Mouse (Mus musculus) hindbrain, embryonic 16.5 days (tissue): ENCODE results near the gene Tbcel. TPM values are rescaled to one million over a fixed set of nuclear protein-coding genes. Genes with fewer than 3 reads are reported as not detected.
A peak's percentile ranks its signal among the peaks of the same experiment; 100 is the strongest.

Experiments used
- ATAC-seq: fragments of 200-750 bp; cut with Nextera tagmentation; 2 replicates; pipeline ENCODE4 v1.8.0; 2017; ENCODE audit warnings: moderate TSS enrichment, moderate library complexity
- H3K27ac ChIP-seq: fragments of 300-500 bp; sonication (generic); 2 replicates; pipeline ENCODE4 v1.5.1; 2014; ENCODE audit warnings: low read depth, mild to moderate bottlenecking, control low read depth, low read length, moderate library complexity
- H3K27me3 ChIP-seq: fragments of 300-500 bp; sonication (generic); replicated peaks from 2 replicates; pipeline ENCODE4 v1.6.1; 2014; ENCODE audit warnings: low read length; ENCODE audit not compliant: control insufficient read depth, insufficient read depth
- H3K36me3 ChIP-seq: fragments of 300-500 bp; sonication (generic); 2 replicates; pipeline ENCODE4 v1.6.1; 2014; ENCODE audit warnings: mild to moderate bottlenecking, low read length, moderate library complexity, mixed read lengths; ENCODE audit not compliant: control insufficient read depth, insufficient read depth
- H3K4me1 ChIP-seq: fragments of 300-500 bp; sonication (generic); 2 replicates; pipeline ENCODE4 v1.6.1; 2014; ENCODE audit warnings: low read depth, low read length; ENCODE audit not compliant: control insufficient read depth, insufficient read depth
- H3K4me2 ChIP-seq: fragments of 300-500 bp; sonication (generic); 2 replicates; pipeline ENCODE4 v1.6.1; 2014; ENCODE audit warnings: mild to moderate bottlenecking, low read length, control low read depth, moderate library complexity
- H3K4me3 ChIP-seq: fragments of 300-500 bp; sonication (generic); 2 replicates; pipeline ENCODE4 v1.5.1; 2014; ENCODE audit warnings: mild to moderate bottlenecking, low read length, control low read depth, moderate library complexity
- H3K9ac ChIP-seq: fragments of 300-500 bp; sonication (generic); 2 replicates; pipeline ENCODE4 v1.6.1; 2014; ENCODE audit warnings: low read depth, mild to moderate bottlenecking, control low read depth, low read length, moderate library complexity
- H3K9me3 ChIP-seq: fragments of 300-500 bp; sonication (generic); 2 replicates; pipeline ENCODE4 v1.6.1; 2014; ENCODE audit warnings: mild to moderate bottlenecking, low read length, moderate library complexity; ENCODE audit not compliant: control insufficient read depth
- WGBS: fragments of 180-500 bp; shearing (Covaris S2); extraction: QIAGEN DNeasy Blood & Tissue Kit; methylation state at CpG from one replicate; pipeline ENCODE4 v1.1.7; 2014; 5-methylcytosine and 5-hydroxymethylcytosine counted together
- polyA plus RNA-seq: library from polyadenylated mRNA; unstranded; fragments of >200 nt; fragmentation: Nextera tagmentation; extraction: Ambion mirVana; gene quantifications from 2 replicates; pipeline ENCODE4 v1.2.1, GENCODE M21; 2015

Tbcel gene
- polyA plus RNA-seq, result 4.3 and 4.4 TPM in 2 replicates

GRCm38 (mm10) chr9:42507709-42508108 lies at the start of gene Tbcel:
Gene Tbcel (minus strand): TSS chr9:42507809.
- Histone ChIP-seq H3K9ac (no peak within 1 kb of the TSS), H3K27ac (no peak within 1 kb of the TSS), H3K4me1 (no peaks in the 10 kb centered on the region), H3K36me3 (no peaks in the 10 kb centered on the region), H3K4me3 (no peak within 1 kb of the TSS), H3K4me2 (no peak within 1 kb of the TSS), H3K27me3 (no peaks in the 10 kb centered on the region), H3K9me3 (no peaks in the 10 kb centered on the region)
- WGBS, result 89% methylated on average over 6 of the region's 6 CpGs
- ATAC-seq, result no peak

DNA sequence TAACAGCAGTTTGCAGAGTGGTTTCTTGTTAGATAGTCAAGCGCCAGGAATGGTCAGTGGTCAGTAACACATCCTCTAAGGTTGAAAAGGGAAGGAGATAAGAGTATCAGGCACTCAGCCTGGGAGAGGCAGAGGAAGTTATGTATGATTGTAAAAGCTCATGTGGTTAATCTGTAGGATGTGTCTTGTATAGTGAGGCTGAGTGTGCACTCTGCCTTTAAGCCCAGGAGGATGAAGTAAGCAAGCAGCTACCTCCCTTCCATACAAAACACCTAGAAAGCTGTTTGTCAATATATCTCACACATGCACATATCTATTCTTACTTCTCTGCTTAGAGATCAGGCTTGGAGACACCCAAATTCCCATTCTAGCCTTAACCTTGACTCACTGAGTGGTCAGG lies 47.6 kb upstream of the Tbcel start:
- no peak for ATAC-seq
- H3K4me1 ChIP-seq, result peaks cover 4% of the 10 kb centered on the region
- WGBS, result 93% methylated on average over 1 of the region's 1 CpGs

DNA sequence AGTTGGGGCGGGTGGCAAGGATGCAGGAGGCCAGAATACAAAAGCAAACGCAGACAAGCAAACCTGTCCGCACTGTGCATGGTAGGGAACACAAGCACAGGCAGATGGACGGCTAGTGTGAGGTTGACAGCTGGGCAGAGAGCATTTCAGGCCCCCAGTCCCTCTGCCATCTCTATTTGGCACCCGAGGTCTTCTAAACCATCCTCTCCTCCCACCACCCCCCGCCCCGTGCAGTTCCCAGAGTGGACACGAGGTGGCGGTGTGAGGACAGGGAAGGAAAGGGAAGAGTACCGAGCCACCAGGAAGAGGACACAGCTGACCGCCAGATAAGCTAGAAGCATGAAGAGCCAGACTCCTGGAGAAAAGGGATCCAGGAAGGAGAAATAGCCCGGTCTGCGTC lies 42.5 kb upstream of the Tbcel start:
- Histone ChIP-seq H3K36me3 (no peaks in the 10 kb centered on the region), H3K4me3 (no peak overlapping the region), H3K27ac (no peak overlapping the region), H3K4me1 (peaks cover 4% of the 10 kb centered on the region), H3K9me3 (no peaks in the 10 kb centered on the region), H3K4me2 (no peak overlapping the region), H3K9ac (0 out of 2 replicates have a peak overlapping the region, but pooled peaks have one; percentile 10), H3K27me3 (no peaks in the 10 kb centered on the region)
- WGBS, result 15% methylated on average over 13 of the region's 13 CpGs
- ATAC-seq, result peak; percentile 82

More for the DNA sequence above, 47.6 kb upstream of the Tbcel start:
- Histone ChIP-seq H3K36me3 (no peaks in the 10 kb centered on the region), H3K4me2 (no peak overlapping the region), H3K9ac (no peak overlapping the region), H3K27me3 (no peaks in the 10 kb centered on the region), H3K9me3 (no peaks in the 10 kb centered on the region), H3K4me3 (no peak overlapping the region), H3K27ac (no peak overlapping the region)

- no peaks in the 10 kb centered on the region for H3K9me3 ChIP-seq
- no peak overlapping the region for H3K9ac ChIP-seq
- H3K4me1 ChIP-seq, result peaks cover 4% of the 10 kb centered on the region
- no peak overlapping the region for H3K27ac ChIP-seq
- no peaks in the 10 kb centered on the region for H3K27me3 ChIP-seq
- no peaks in the 10 kb centered on the region for H3K36me3 ChIP-seq
- H3K4me3 ChIP-seq, result no peak overlapping the region
- WGBS, result 67% methylated on average over 7 of the region's 7 CpGs
- H3K4me2 ChIP-seq, result no peak overlapping the region
- peak; percentile 19; the same call in 1 of the 2 replicates for ATAC-seq
Observed at GRCm38 (mm10) chr9:42548981-42549380, 41.4 kb upstream of the Tbcel start.

- Histone ChIP-seq H3K4me1 (no peaks in the 10 kb centered on the region; the same call in 1 of the 2 replicates), H3K4me2 (no peak overlapping the region), H3K9ac (no peak overlapping the region), H3K4me3 (no peak overlapping the region), H3K27ac (no peak overlapping the region), H3K27me3 (no peaks in the 10 kb centered on the region), H3K9me3 (no peaks in the 10 kb centered on the region), H3K36me3 (no peaks in the 10 kb centered on the region)
- WGBS, result 49% methylated on average over 10 of the region's 10 CpGs
- ATAC-seq, result 0 out of 2 replicates have a peak, but pooled peaks have one; percentile 34
Observed at GRCm38 (mm10) chr9:42544521-42544920, 36.9 kb upstream of the Tbcel start.

DNA sequence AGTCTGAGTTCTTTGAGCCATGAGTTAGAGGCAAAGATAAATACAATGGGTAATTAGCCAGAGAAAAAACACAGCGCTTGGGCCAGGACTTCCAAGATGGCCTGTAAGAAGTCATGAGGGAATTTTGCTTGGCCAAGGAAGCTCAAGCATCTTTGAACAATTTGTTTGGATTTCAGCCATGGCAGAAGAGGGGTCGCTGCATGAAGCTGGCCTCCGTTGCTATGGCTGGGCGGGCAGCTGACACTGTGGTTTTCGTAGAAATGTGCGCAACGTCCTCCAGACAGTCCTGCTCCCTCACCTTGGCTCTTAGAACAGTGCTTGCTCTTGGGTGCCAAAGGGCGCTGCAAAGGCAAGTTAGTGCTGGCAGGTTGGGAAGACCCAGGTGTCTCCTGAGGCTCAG lies 25.9 kb upstream of the Tbcel start:
- Histone ChIP-seq H3K36me3 (no peaks in the 10 kb centered on the region), H3K4me3 (no peak overlapping the region), H3K4me2 (no peak overlapping the region), H3K9ac (no peak overlapping the region), H3K27me3 (no peaks in the 10 kb centered on the region), H3K27ac (no peak overlapping the region), H3K4me1 (peaks cover 19% of the 10 kb centered on the region), H3K9me3 (no peaks in the 10 kb centered on the region)
- ATAC-seq, result no peak
- WGBS, result 71% methylated on average over 8 of the region's 8 CpGs

- WGBS, result 14% methylated on average over 6 of the region's 6 CpGs
- no peak for ATAC-seq
- H3K9me3 ChIP-seq, result no peaks in the 10 kb centered on the region
- no peak overlapping the region for H3K9ac ChIP-seq
- no peak overlapping the region for H3K4me2 ChIP-seq
- H3K27ac ChIP-seq, result no peak overlapping the region
- peaks cover 19% of the 10 kb centered on the region for H3K4me1 ChIP-seq
- H3K36me3 ChIP-seq, result no peaks in the 10 kb centered on the region
- H3K27me3 ChIP-seq, result no peaks in the 10 kb centered on the region
- H3K4me3 ChIP-seq, result no peak overlapping the region
Observed at GRCm38 (mm10) chr9:42533041-42533440, 25.4 kb upstream of the Tbcel start.

DNA sequence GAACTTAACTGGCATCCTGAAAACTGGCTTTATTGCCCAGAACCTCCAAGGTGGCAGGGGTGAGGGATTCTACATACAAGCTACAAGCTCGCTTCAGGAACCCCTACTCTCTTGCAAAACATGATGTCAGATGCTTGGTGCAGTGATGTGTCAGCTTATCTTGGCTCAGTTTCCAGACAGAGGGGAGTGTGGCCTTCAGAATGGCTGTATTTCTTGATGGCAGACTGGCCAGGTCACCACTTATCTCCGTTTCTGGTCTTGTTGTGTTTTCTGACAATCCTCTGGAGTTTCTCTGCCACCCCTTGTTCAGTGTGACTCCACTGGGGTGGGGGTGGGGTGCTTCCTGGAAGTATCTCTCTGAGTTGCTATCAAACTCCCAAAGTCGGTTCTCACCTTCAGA lies 24.3 kb upstream of the Tbcel start:
- no peaks in the 10 kb centered on the region for H3K27me3 ChIP-seq
- 58% methylated on average over 3 of the region's 3 CpGs for WGBS
- no peak overlapping the region for H3K27ac ChIP-seq
- peaks cover 19% of the 10 kb centered on the region for H3K4me1 ChIP-seq
- no peak for ATAC-seq
- no peak overlapping the region for H3K4me2 ChIP-seq
- no peak overlapping the region for H3K4me3 ChIP-seq
- H3K9ac ChIP-seq, result no peak overlapping the region
- no peaks in the 10 kb centered on the region for H3K36me3 ChIP-seq
- no peaks in the 10 kb centered on the region for H3K9me3 ChIP-seq

GRCm38 (mm10) chr9:42530221-42531152 lies 22.9 kb upstream of the Tbcel start:
- ATAC-seq, result peak; percentile 90
- Histone ChIP-seq H3K4me1 (peaks cover 19% of the 10 kb centered on the region), H3K27me3 (no peaks in the 10 kb centered on the region), H3K27ac (peak overlapping the region; percentile 53), H3K4me2 (no peak overlapping the region), H3K9me3 (no peaks in the 10 kb centered on the region), H3K9ac (peak overlapping the region; percentile 9; the same call in 1 of the 2 replicates), H3K36me3 (no peaks in the 10 kb centered on the region), H3K4me3 (no peak overlapping the region)
- WGBS, result 35% methylated on average over 7 of the region's 7 CpGs
